Mouse (Mus musculus) urinary bladder, adult 18-20 months (tissue): ENCODE measurements at regions not wholly inside any gene's neighbourhood (a gene's known extent, or its start where the extent isn't known, plus 50 kb on each side); places are given as distances from the start of the nearest gene placed in this dataset.
A peak's percentile ranks its signal among the peaks of the same experiment; 100 is the strongest.
"Not testable (repeated sequence)": the region's sequence is repeated elsewhere in the genome, so short reads cannot be mapped to it uniquely, and the experiment has no call there.

Experiments used
- DNase-seq, 2 experiments: peaks; one replicate each; pipeline ENCODE4 v3.0.0; 2022; ENCODE audit warnings: low spot score in 2 of 2, mixed read lengths in 2 of 2

DNA sequence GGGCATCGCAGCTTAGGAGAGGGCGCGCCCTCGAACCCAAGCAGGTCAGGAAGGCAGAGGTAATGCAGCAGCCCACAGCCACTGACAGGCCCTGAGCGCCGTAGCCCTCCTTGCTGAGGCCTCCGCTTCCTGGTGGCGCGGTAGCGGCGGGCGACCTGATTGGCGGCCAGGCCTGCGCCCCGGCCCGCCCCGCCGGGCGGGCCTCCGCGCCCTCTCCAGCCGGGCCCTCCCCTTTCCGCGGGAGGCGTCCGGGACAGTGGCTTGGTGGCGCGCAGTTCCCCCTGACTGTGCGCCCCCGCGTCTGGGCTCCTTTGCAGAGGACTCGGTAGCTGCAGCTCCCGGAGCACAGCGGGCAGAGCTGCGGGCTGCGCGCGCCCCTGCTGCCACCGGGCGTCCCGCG is 242.1 kb downstream of the Gm21863 start:
- peak in 1 of 2 experiments; percentile 8 for DNase-seq

DNA sequence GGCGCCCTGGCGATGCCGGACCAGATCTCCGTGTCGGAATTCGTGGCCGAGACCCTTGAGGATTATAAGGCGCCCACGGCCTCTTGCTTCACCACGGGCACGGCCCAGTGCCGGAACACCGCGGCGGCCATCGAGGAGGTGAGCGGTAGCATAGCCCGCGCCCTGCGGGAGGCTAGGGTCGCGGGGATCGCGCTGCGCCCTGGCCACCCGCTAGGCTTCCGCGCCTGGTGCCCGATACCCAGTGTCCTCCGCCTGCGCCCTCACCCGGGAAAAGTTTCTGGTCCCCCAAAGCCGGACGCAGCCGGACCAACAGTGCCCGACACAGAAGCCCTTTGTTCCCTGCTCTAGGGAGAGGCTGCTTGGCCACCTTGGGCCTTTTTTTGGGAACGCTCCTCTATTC is 242.6 kb downstream of the Gm21863 start:
- DNase-seq, result peak in 1 of 2 experiments; percentile 13

DNA sequence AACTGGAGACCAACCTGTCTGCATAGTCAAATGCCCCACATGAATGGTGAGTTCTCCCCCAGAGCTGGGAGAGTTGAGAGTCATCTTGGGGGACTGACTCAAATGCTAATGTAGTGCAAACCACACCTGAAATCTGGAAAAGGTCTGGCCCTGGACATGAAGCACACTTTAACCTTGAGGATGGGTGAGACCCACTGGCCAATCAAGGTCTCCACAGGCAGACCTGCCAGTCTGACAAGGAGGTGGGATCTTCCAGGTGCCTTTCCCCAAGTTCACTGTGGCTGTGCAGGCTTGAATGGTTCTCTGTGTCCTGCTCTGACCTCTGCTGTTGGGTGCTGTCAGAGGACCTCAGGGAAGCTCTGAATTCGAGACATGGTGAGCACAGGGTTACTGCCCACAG is 269.6 kb downstream of the Gm21863 start:
- DNase-seq, result not testable (repeated sequence)

DNA sequence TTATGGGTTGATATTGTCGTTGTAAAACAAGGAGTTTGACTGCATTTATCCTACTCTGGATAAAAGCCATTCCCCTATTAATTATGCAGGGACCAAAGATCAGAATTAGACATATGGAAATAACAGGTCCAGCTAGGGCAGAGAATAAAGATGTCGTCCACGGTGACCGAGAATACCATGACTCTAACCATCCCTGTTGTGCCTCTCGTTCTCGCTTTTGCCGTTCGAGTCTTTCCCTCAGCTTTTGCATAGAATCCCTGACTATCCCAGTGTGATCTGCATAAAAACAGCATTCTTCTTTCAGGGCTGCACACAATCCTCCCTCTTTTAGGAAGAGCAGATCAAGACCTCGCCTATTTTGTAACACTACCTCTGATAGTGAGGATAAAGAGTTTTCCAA is 272.5 kb downstream of the Gm21863 start:
- DNase-seq, result not testable (repeated sequence)

- not testable (repeated sequence) for DNase-seq
These were observed 273.3 kb downstream of the Gm21863 start for GRCm38 (mm10) chr12:20227427-20228160.

DNA sequence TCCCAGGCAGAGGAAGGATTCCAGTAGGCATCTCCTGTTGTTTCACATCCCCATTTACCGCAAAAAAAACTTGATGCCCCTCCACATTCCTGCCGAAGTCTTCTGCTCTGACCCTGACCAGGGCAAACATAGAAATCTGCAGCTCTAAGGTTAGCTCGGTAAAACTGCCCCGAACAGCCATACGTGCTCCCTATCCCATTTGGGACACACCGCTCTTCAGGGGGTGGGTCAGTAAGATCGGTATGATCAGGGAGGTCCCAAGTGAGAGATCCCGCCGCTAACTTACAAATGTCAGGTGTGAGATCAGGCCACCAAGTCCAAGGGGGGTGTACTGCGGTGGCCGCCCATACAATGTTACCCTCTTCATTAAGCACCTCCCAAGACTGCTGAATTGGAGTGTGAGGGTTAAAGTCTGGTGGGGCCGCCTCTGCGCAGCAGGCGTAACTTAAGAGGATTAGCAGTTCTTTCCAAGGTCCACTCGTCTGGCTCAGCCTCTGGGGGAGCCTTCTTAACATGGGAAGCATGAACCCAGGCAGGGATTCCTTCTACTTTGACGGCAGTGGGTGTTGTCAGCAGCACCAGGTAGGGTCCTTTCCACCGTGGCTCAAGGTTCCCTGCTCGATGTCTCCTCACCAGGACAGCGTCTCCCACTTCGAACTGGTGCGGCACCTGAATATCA is 274.2 kb downstream of the Gm21863 start:
- DNase-seq, result not testable (repeated sequence)

GRCm38 (mm10) chr12:20229441-20229840 is 275.1 kb downstream of the Gm21863 start:
- DNase-seq, result not testable (repeated sequence)

GRCm38 (mm10) chr12:20230141-20230892 is 276.0 kb downstream of the Gm21863 start:
- DNase-seq, result no peak

- DNase-seq, result no peak
These were observed 276.6 kb downstream of the Gm21863 start for GRCm38 (mm10) chr12:20230893-20231235.

GRCm38 (mm10) chr12:20231528-20231927 is 277.2 kb downstream of the Gm21863 start:
- no peak for DNase-seq

DNA sequence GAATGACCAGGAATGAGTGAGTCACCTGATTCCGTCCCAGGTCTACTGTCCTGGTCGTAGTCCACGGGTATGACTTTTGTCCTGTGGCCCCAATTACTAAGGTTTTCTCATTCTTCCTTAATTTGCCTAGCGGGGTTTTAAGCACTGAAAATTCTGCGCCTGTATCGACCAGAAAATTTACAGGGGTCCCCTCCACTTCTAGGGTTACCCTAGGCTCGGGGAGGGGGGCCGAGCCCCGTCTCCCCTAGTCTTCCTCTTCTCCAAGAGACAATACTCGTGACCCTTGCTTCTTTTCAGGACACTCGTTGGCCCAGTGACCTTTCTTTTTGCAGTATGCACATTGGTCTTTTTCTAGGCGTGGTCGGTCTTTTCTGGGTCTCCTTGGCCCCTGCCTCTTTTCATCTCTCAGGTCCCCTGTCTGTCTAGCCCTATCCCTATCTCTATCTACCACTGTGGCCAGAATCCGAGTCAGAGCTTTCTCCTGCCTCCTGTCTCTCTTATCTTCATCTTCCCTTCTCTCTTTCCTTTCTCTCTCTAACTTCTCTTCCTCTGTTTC is 277.8 kb downstream of the Gm21863 start:
- no peak for DNase-seq

DNA sequence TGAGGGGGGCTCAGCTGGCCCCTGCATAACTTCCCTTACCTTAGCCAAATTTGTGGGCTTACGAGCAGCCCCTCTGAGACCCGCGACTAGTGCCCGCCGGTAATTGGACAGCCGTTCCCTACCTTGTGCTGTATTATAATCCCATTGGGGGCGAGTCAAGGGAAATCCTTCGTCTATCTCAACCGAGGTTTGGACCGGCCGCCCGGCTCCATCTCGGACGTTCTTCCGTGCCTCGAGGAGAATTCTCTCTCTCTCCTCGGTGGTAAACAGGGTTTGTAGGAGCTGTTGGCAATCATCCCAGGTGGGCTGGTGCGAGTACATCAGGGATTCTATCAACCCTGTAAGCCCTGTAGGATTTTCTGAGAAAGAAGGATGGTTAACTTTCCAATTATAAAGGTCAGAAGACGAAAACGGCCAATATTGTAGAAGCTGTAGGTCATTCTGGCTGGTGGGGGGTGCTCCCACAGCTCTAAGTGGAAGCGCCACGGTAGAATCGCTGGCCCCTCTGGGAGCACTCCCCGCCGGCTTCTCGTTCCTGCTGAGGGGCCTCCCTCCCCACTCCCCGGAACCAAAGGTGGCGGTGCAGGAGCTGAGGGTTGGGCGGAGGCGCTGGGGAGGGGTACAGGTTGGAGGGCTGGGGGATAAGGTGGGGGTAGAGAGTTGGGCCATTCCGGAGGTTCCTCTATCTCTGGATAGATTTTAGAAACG is 278.6 kb downstream of the Gm21863 start:
- DNase-seq, result no peak

DNA sequence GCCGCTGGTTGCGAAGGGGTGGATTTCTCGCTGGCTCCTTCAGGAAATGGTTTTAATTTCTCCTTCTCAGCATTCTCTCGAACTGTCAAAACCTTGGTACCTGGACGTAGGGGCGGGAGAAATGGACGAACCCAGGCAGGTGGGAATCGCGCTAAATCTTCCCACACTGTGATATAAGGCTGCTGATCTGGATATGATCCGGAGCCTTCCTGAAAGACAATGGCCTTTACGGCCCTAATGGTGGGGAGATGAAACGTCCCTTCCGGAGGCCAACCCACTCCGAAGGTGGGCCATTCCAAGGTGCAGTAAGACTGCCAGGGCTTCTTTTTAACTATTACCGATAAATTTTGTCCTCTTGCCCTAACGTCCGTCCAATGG is 279.1 kb downstream of the Gm21863 start:
- no peak for DNase-seq

GRCm38 (mm10) chr12:20233871-20234307 is 279.6 kb downstream of the Gm21863 start:
- no peak for DNase-seq
